Mouse (Mus musculus): ENCODE data around the gene Sytl3. TPM values are rescaled to one million over a fixed set of nuclear protein-coding genes. Genes with fewer than 3 reads are reported as not detected.

The Sytl3 gene
- polyA plus RNA-seq (2017; shearing (Covaris generic)): 1.3 TPM

GRCm38 (mm10) chr17:6658801-6659200 lies at the start of gene Sytl3:
Gene Sytl3 (plus strand): TSS chr17:6659093.

GRCm38 (mm10) chr17:6655567-6656281 lies 3.2 kb upstream of the Sytl3 start, which contains the start of gene Dynlt1f:
Gene Dynlt1f (minus strand): TSS chr17:6655900.

GRCm38 (mm10) chr17:6782611-6783005 lies 123.7 kb downstream of the Sytl3 start, which contains the start of gene Ezr:
Gene Ezr (minus strand): TSS chr17:6782784.

Other genes starting within 250 kb of the Sytl3 start
- gene Dynlt1b, start 229.0 kb upstream of the Sytl3 start, polyA plus RNA-seq (2017; shearing (Covaris generic)): 165 TPM
- gene Dynlt1c, start 57.4 kb upstream of the Sytl3 start, polyA plus RNA-seq (2017; shearing (Covaris generic)): 38.8 TPM
- gene Dynlt1f, start 3.2 kb upstream of the Sytl3 start, polyA plus RNA-seq (2017; shearing (Covaris generic)): 56.0 TPM
- gene Ezr, start 123.7 kb downstream of the Sytl3 start, polyA plus RNA-seq (2017; shearing (Covaris generic)): 373 TPM

All from CD4-positive, CD25-positive, alpha-beta regulatory T cell (primary cell).